Mouse (Mus musculus): ENCODE results near the gene Nfkbie. TPM values are rescaled to one million over a fixed set of nuclear protein-coding genes. Genes with fewer than 3 reads are reported as not detected.
A peak's percentile ranks its signal among the peaks of the same experiment; 100 is the strongest.

The Nfkbie gene
- total RNA-seq, 2 experiments from 2014 or later, result 1.2 to 3.1 TPM

DNA sequence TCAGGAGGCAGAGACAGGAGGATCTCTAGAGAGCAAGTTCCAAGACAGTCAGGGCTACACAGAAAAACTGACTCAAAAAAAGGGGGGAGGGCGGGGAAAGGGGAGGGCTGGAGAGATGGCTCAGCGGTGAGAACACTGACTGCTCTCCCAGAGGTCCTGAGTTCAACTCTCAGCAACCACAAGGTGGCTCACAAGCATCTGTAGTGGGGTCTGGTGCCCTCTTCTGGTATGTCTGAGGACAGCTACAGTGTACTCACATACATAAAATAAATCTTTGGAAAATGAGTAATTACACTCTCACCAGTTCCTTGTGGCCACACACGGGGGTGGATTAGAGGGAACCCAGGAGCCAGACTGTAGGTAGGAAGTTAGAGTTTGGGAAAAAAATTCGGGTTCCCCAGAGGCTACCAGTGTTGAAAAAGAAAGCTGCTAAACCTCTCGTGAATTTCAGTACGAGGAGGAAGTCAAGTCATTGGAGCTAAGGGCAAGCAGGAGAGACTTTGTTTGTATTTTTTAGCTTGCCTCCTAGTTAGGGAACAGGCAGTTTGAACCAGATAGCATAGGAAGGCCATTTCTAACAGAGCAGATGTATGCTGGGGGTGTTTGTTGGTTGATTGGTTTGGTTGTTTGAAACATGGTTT, 27.3 kb downstream of the Nfkbie start:
- no peak for DNase-seq

- DNase-seq, result peak; percentile 94 to 96
Observed at GRCm38 (mm10) chr17:45584096-45584896, 28.8 kb downstream of the Nfkbie start.

GRCm38 (mm10) chr17:45584939-45585678, 29.6 kb downstream of the Nfkbie start:
- peak; percentile 89 to 92 for DNase-seq

GRCm38 (mm10) chr17:45585725-45586448, 30.4 kb downstream of the Nfkbie start:
- DNase-seq, result no peak

DNA sequence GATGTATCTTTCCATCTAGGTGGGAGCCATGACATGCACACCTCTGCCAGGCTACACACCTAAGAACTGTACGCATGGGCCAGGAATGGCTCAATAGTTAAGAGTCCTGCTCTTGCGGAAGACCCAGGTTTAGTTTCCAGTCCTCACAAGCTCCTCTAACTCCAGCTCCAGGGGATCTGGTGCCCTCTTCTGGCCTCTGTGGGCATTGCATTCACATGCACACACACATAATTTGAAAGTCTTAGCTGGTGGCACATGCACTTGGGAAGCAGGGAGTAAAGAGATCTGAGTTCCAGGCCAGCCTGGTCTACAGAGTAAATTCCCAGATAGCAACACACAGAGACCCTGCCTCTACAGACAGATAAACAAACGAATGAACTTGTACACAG, 30.9 kb downstream of the Nfkbie start:
- no peak for DNase-seq

GRCm38 (mm10) chr17:45588370-45588769, 32.9 kb downstream of the Nfkbie start:
- DNase-seq, result no peak

DNA sequence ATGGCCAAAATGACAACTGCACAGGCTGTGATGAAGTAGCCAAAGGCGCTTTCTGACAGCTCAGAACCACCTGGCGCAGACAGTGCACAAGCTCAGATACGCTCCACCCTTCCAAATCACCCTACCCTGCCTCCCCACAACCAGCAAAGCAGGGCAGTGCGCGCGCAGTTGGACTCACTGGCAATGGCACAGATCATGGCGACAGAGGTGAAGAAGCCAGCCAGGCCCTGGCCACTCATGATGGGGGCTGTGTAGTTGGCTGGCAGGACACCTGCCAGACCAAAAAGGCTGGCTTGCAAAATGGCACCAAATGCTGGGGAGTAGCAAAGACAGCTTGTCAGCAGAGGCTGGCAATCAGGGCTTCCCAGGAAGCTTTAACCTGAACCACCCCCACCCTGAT, 33.7 kb downstream of the Nfkbie start:
- DNase-seq, result no peak

- no peak for DNase-seq
Observed at GRCm38 (mm10) chr17:45589844-45590243, 34.3 kb downstream of the Nfkbie start.

- no peak for DNase-seq
Observed at GRCm38 (mm10) chr17:45590410-45590809, 34.9 kb downstream of the Nfkbie start.

DNA sequence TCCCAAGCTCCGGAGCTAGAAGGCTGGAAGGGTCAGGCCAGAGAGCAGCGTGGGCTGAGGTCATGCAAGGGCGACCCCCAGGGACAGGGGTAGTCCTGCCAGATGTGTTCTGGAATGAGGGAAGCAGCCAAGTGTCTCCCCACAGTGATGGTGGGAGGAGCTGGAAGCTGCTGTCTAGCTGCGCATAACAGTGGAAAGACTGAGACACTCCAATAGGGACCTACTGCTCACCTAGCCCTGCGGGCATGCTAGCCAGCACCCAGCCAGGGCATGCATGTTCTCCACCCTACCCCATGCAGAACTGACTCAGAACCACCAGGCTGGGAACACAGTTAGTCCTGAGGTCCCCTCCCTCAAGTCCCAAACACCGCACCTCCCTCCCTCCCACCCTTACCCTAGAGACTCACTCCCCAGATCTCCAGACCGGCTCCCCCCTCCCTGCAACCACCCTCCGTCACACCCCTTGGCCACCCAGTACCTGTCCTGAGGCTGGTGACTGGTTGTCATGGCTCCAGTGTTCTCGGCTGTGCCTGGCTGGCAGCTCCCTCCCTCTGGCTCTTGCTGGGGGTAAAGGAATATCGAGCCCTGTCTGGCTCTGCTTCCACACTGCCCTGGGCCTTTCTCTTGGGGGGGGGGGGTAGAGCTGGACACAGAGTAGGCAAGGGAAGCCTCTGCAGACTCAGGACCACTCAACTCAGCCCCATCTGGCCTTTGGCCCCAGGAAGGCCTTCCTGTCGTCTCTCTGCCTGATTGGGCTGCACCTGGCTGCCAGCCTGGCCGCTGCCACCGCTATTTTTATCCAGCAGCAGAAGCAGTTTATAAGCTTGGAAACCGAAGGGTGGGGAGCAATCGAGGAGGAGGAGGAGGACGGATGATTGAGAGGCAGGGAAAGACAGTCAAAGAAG, 36.5 kb downstream of the Nfkbie start:
- peak; percentile 85 to 86 for DNase-seq

GRCm38 (mm10) chr17:45592606-45593431, 37.3 kb downstream of the Nfkbie start:
- DNase-seq, result peak; percentile 76 to 80

- DNase-seq, result no peak
Observed at GRCm38 (mm10) chr17:45593479-45593878, 38.0 kb downstream of the Nfkbie start.

DNA sequence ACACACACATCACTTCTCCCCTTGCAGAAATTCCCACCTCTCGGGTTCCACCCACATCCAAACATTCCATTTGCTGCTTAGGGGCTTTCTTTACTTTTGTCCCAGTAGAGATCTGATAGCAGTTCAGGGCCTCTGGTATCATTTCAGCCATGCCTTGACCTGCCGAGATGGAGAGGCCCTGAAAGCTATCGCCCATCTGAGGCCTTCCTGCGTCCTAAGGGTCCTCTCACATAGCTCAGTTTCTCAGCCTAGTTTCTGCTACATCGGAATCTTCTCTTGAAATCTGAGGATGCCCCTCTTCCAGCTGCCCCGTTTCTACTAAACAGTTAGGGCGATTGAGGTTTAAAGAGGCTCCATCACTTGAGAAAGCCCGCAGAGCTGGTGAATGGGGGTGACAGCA, 38.7 kb downstream of the Nfkbie start:
- DNase-seq, result no peak

DNA sequence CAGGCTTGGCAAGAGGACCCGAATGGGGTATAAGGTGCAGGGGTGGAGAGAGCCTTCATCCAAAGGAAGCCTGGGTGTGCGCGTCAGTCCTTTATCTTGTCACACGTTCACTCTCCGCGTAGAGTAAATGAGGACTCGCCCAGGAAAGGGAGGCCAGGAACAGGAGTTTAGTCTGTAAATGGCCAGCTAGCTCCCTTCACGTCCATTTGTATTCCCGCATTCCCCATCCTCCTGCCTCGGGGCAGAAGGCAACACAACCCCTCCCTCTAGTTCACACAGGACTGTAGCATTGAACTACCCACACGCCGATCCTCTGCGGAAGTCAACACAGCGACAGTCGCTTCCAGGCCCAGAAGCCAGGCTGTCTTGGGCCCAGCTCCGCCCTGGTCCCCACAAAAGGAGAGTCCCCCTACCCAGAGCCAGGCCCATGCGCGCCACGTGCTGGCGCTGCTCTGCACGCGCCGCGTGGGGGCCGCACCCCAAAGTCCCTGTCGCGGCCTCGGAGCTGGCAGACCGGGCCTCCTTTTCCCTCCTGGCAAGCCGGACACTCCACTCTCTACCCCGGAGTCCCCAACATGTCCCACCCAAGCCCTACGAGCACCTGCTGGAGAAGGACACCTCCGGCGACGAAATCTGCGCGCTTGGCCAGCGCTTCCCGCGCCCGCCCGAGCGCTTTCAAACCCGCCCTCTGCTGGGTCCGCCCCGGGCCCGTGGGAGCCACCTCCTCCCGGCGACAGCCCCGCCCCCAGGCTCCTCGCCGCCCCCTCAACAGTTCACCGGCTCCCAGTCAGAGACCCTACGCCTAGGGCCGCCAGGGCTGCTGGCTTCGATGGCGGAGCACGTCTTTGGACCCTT, 39.6 kb downstream of the Nfkbie start:
- peak; percentile 87 to 89 for DNase-seq

DNA sequence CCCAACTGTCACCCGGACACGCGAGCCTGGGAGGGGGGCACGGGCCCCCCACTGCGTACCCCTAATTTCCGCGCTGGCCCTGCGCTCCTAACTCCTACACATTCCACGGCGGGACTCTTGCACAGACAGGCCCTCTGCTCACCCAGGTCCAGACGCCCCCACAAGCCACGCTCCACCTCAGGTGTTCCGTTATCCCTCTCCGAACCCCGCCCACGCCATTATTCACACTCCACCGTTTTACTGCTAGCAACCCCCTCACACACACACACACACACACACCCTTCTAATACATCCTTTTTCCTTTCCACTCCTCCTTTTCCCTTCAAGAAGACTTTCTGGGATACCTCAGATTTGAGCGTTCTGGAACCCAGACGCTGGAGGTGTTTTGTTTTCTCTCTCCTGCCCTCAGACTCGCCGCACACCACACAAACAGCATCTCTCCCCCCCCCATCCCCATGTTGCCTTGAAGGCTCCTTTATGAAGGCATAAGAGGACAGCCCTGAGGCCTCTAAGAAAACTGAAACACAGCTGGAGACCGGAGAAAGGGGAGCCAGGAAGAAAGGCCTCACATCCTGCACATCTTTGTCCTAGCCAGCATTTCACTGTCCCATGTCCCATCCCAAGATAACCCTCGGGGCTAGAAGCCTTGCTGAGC, 40.4 kb downstream of the Nfkbie start:
- DNase-seq, result no peak

DNA sequence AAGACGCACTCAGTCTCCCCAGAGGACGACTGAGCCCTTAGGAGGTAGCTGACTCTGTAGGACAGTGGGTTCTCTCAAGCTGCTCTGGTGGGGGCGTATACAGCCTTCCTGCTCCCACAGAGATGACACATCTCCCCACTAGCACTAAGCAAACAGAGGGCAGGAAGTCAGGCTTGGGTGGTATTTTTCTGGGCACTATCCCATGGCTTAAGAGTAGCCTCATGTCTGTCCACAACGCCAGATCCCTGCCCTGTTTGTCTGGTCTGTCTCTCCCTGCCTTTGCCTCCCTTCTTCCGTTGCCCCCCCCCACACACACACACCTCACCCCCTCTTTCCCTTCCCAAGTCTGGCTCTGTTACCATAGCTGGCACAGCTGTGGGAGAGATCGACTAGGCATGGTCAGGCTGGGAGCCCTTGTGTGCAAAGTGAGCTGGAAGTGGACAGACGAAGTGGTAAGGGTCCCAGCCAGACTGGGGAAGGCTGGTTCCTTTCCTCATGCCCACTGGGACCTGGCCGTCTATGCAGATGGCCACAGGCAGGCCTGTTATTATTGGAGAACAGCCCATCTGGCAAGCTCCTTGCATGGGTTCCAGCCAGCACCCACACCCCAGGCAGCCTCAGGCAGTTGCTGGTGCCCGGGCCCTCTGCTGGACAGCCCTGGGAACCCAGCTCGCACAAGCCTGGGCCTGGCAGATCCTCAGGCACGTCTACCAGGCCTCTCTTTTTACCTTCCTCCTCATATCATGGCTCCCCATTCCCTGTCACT, 41.3 kb downstream of the Nfkbie start:
- DNase-seq, result peak; percentile 86 to 91

GRCm38 (mm10) chr17:45597787-45598186, 42.3 kb downstream of the Nfkbie start:
- DNase-seq, result peak; percentile 68 to 69

DNA sequence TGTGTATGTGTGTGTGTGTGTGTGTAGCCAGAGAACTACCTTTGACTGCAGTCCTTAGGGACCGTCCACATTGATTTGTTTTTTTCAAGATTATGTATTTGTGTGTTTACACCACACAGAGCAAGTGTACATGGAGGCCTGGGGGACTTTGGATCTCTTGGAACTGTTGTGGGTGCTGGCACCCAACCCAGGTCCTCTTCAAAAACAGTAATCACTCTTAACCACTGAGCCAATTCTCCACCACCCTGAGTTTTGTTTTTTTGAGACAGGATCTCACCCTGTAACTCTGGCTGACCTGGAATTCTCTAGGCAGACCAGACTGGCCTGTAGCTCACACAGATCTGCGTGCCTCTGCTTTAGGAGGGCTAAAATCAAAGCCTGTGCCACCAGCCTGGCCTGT, 42.9 kb downstream of the Nfkbie start:
- peak in 1 of 2 experiments; percentile 32 for DNase-seq

Data from heart, adult 18-20 months (tissue).